Mouse (Mus musculus): ENCODE data around the gene Ttc32. TPM values are rescaled to one million over a fixed set of nuclear protein-coding genes. Genes with fewer than 3 reads are reported as not detected.

The Ttc32 gene
- 1 to 10 TPM; 2.7 to 5.8 TPM for polyA plus RNA-seq (2012; fragmentation: generic; extraction: Trizol)

DNA sequence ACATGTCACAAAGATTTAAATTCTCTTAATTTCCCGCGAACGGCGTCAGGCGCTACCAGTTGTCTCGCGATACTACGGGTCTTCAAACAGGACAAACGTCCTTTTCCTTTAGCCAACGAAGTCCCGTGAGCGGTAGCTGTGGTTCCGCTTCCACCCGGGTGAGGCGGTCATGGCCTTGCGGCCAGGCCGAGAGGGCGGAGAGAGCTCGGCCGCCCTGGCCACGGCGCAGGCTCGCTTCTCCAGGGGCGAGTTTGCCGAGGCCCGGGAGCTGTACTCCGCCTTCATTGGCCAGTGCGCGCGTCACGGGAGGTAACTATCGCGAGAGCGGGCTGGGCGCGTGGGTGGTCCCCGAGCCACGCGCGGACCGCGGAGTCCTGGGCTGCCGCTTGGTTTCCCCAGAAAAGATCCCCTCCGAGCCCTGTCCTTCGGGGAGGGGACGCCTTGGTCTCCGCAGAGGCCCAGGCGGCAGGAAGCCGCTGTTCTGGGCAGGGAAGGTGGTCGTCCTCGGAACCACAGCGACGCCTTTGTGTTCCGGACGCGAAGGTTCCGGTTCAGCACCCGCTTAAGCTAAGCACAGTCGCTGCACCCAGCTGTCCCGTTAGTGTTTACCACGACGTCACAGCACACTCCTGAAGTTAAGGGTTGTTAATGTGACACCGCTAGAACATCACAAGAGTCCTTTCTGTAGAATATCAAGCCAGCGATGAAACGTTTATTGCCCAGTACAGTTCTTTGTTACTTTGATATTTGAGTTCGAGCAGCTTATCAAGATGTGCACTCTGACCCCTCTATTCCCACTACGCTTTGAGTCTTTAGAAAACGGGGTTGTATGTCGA, at the start of gene Ttc32:
Gene Ttc32, plus strand, starts transcription at position 110 of the 836 bp plus-strand sequence.

Other genes starting within 250 kb of the Ttc32 start
- 100 to 1,000 TPM in 1 of 2 experiments, 10 to 100 TPM in 1; 81.5 to 592 TPM for gene Laptm4a, start 108.3 kb upstream of the Ttc32 start, polyA plus RNA-seq (2012; fragmentation: generic; extraction: Trizol)
- under 1 TPM; 0.01 to 0.09 TPM for gene Matn3, start 82.1 kb upstream of the Ttc32 start, polyA plus RNA-seq (2012; fragmentation: generic; extraction: Trizol)
- 10 to 100 TPM in 1 of 2 experiments, under 1 TPM in 1; 0.66 to 11.5 TPM for gene Wdr35, start 56.1 kb upstream of the Ttc32 start, polyA plus RNA-seq (2012; fragmentation: generic; extraction: Trizol)

All from C3H10T1/2 (cell line).